Mouse (Mus musculus) adrenal gland, adult (tissue): ENCODE measurements around the gene Gm47841.
A peak's percentile ranks its signal among the peaks of the same experiment; 100 is the strongest.

ENCODE experiments used
- DNase-seq, 2 experiments: peaks; one replicate each; pipeline ENCODE4 v3.0.0; 2022 to 2023; ENCODE audit warnings: low spot score in 1 of 2; ENCODE audit not compliant: inconsistent age in 2 of 2

Gm47841 gene

GRCm38 (mm10) chr15:101075150-101075549, 28.0 kb upstream of the Gm47841 start:
- DNase-seq: no peak

DNA sequence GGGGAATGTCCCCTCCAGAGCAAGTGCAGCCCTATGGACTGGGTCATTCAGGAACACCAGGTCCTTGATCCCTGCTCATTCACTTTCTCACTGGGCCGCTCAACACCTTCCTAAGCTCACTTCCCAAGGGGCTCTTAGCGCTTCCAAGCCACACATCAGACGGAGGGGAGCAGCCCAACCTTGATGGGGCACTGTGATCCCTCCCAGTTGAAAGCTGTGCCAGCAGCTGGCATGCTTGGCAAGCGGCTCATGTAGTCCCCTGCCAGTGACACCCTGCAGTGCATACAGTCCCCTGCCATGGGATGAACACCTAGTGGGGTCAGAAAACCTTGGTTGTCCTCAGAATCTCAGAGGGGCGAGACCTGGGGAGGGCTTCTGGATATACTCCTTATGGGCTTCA, 26.9 kb upstream of the Gm47841 start:
- DNase-seq: peak in 1 of 2 experiments; percentile 61

DNA sequence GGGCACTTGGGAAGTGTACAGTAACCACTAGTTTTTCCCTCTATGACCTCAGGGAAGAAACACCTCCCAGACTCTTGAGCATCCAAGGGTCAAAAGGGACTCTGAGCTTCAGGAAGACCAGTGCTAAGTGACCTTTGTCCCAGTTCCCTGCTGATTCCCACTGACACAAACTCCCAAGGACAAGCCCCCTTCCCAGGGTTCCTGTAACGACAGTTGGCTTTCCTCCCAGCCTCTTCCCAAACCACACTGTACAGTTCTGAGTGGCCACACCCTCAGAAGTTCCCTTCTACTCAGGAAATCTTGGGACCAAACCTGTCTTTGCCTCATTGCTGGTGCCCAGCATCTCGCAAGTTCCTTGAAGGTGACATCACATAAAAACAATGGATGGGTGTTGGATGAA, 25.5 kb upstream of the Gm47841 start:
- no peak for DNase-seq

DNA sequence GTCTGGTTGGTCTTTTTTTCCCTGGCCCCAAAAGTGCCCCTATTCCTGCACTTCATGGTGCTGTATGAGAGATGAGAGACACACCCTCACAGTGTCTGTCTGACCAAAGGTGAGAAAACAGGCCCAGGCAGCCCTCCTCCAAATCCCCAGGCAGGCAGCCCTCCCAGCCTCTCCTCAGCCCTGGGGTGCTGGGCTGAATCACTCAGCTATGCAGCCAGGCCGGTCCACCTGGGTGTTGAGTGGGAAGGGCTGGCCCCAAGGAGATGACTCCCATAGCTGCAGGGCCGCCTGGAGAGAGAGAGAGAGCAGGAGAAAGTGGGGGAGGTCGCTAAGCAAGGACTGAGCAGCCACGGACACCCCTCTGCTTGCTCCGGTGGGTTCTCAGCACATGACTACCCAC, 23.6 kb upstream of the Gm47841 start:
- DNase-seq: peak in 1 of 2 experiments; percentile 39

GRCm38 (mm10) chr15:101069641-101070190, 22.5 kb upstream of the Gm47841 start:
- no peak for DNase-seq

GRCm38 (mm10) chr15:101068671-101069070, 21.5 kb upstream of the Gm47841 start:
- DNase-seq: no peak

GRCm38 (mm10) chr15:101068029-101068428, 20.8 kb upstream of the Gm47841 start:
- DNase-seq: peak in 1 of 2 experiments; percentile 70

DNA sequence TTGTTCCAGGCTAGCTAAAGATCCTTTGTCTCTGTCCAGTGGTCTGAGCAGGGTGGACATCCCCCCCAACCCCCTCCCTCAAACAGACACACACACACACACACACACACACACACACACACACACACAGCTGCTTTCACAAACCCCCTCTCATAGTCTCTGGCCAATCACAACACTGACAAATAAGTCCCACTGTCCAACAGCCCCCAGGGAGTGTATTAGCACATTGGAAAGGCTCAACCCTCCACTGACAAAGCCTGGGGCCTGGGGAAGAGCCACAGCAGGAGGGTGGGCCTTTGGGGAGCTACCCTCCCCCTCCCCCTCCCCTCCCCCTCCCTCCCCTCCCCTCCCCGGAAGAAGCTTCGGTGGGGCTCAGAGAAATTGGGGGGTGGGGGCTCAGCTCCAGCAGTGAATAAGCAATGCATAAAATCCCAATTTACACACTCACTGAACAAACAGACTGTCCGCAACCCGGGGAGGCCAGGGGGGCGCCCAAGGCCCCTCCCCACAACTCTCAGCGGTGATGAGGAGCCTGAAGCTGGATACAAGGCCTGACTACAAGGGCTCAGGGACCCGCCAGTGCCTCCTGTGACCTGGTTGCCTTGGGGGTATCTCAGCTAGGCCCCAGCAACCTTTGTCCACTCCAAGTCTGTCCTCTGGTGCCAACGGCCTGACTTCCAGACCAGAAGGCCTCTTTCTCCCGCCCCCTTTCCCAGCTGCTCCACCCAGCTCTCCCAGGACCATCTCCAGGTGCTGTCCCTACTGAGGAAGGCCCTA, 19.9 kb upstream of the Gm47841 start:
- no peak for DNase-seq

DNA sequence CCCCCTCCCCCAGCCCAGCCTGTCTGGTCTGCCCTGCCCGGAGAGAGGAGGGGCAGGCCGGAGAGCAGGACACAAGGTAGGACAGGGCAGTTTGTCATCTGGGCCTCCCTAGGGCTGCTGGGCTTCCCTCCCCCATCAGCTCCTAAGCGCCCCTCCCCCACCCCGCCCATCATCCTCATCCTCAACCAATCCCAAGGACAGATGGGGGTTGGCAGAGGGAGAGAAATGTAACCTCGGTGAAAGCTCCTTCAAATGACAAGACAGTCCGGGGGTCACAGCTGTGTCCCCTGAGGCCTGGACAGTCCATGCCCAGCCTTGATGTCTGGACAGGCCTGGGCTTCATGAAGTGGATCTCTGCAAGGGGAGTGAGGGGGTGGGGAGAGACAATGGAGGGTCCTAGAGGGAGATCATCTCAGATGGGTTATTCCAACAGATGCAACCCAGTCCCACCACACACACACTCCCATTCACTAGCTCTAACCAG, 19.2 kb upstream of the Gm47841 start:
- DNase-seq: no peak

- DNase-seq: peak in 1 of 2 experiments; percentile 51
Measured at GRCm38 (mm10) chr15:101065069-101065468, 17.9 kb upstream of the Gm47841 start.

DNA sequence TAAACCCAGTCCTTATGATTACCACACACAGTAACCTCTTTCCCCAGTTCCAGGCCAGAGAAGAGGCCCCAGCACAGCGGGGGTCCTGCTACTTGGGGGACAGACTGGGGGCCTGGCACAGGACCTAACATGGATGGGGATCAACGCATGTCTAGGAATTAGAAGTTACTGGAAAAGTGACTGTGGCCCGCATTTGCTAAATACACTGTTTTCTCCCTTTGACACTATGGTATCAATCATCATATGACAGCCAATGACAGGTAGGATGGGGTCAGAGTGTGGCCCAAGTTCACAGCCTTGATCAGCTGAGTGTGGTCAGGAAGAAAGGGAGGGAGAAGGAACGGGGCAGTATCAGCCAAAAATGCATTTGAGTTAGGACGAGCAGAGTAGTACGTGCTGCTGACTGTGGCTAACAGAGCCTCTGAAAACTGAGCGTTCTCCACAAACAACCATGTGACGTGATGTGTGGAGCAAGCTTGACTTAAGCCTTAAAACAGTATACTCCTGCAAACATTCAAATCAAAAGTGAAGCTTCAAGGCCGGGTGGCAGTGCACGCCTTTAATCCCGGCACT, 13.2 kb upstream of the Gm47841 start:
- DNase-seq: peak in 1 of 2 experiments; percentile 59

- DNase-seq: no peak
Measured at GRCm38 (mm10) chr15:101059570-101060279, 12.5 kb upstream of the Gm47841 start.

DNA sequence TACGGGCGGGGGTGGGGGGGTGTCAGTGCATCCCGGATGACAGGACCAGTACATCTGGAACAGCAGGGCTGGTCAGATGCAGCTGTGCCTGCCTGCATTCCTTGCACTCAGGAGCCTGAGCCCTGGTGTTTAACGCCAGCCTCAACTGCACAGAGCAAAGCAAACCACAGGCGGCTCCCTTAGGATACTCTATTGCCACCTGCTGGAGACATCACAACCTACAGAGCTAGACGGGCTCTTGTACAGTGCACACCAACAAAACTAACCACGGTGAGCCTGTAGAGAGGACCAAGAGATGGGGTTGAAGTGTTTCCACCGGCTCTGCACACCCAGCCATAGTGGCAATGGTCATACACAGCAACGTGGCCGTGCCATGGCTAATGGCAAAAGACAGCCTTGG, 9.0 kb upstream of the Gm47841 start:
- peak in 1 of 2 experiments; percentile 80 for DNase-seq

DNA sequence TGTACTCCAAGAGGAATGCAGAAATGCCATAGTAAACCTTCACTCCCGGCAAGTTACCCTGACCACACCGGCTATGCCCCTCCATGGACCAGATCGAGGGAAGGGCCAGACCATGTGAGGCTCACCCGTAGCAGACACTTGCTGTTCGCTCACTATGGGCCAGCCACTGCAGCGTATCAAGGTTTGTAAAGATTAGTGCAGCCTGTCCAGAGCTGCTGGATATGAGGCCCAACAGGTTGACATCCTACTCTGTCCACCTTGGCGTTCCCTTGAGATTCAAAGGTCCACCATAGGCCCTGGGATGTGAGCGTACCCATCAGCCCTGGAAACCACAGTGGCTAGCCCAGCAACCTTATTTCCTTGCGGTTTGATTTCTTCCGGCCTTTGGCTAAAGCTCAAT, 7.3 kb upstream of the Gm47841 start:
- DNase-seq: no peak

DNA sequence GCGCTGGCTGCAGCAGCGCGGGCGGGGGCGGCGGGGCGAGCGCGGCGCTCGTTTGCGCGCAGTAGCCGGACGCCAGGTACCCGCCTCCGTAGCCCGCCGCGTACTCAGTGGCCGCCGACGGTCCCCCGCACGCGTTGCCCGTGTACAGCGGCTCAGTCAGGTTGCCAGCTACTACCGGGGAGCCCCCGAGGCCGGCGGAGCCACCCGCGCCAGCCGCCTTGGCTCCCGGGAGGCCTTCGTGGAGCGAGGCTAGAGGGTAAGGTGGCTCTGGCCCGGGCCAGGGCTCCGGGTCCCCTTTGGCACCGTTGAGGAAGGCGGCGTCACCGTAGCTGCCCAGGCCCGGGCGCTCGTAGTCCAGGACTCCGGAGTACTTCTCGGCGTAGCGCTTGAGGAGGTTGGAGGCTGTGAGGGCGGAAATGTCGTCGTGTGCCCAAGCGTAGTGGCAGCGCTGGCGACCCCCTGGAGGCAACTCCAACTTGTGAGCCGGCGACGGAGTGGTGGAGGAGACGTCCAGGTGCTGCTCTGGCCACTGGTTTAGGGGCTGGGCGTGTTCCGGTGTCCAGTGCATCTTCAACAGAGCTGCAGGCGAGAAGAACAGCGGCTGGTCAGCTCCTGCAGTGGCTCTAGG, 6.7 kb upstream of the Gm47841 start:
- peak in 1 of 2 experiments; percentile 36 for DNase-seq

GRCm38 (mm10) chr15:101052560-101053501, 5.6 kb upstream of the Gm47841 start:
- DNase-seq: peak in 1 of 2 experiments; percentile 67

DNA sequence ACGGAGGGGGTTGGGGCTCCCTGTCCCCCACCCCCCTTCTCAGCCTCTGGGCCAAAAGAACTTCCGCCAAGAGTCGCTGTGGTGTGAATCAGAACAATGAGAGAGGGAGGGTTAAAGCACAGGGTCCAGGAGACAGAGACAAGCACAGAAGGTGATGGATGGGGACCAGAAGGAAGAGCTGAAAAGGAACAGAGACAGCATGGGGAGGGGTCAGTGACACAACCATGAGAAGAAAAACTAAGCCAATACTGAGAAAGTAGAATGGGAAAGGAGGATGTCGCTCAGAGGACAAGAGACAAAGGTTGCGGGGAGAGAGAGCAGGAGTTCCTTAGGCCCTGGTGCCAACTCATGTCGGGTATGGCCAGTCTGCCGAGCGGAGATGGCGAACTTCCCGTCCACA, 4.7 kb upstream of the Gm47841 start:
- no peak for DNase-seq

GRCm38 (mm10) chr15:101048338-101048896, 1.2 kb upstream of the Gm47841 start:
- peak in 1 of 2 experiments; percentile 26 for DNase-seq

GRCm38 (mm10) chr15:101046527-101047193, 537 bp downstream of the Gm47841 start:
- DNase-seq: peak in 1 of 2 experiments; percentile 76
